Mouse (Mus musculus): ENCODE measurements around the gene Tmem175.
A peak's percentile ranks its signal among the peaks of the same experiment; 100 is the strongest.

Tmem175 gene

GRCm38 (mm10) chr5:108678296-108678854 is 48.8 kb downstream of the Tmem175 start:
- no peak for DNase-seq (ENCODE audit: low spot score)

- DNase-seq (ENCODE audit: low spot score) = no peak
These were observed 50.3 kb downstream of the Tmem175 start for GRCm38 (mm10) chr5:108679909-108680308.

DNA sequence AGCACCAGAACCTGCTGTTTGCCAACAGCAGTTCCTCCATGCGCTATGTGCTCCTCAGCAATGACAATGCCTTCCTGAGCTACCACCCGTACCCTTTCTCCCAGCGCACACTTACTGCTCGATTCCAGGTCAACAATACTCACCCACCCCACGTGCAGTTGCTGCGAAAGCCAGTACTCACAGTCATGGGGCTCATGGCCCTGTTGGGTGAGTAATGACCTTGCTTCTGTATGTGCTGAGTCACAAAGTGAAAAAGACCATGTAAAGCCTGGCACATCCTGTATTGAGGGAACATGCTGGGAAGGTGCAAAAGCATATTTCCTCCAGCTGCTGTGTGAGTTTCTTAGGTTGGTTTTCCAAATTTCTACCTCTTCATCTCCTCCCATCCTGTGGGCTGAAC is 51.3 kb downstream of the Tmem175 start:
- DNase-seq (ENCODE audit: low spot score) = no peak

DNA sequence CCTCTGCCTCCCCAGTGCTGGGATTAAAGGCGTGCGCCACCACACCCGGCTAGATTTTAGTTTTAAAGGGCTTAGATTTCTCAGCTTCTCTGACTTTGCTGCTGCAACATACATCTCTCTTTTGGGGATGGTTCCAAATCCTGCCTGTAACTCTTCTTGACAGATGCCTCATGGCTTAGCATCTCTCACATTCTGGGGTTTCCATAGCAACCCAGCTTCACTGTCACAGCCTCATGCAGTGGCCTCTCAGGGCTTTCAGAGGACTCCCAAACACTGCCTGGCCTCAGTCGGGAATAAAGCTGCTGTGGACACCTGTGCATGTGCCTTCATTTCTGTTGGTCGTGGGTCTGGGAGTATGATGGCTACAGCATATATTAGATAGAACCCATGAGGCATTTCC is 59.5 kb downstream of the Tmem175 start:
- DNase-seq (ENCODE audit: low spot score) = no peak

- DNase-seq (ENCODE audit: low spot score) = no peak
These were observed 61.6 kb downstream of the Tmem175 start for GRCm38 (mm10) chr5:108691152-108691551.

GRCm38 (mm10) chr5:108692271-108692670 is 62.7 kb downstream of the Tmem175 start, which contains the start of gene Fgfrl1:
Fgfrl1 (plus strand) TSS chr5:108692382.
- DNase-seq (ENCODE audit: low spot score) = no peak

- DNase-seq (ENCODE audit: low spot score) = peak; percentile 52
These were observed 64.3 kb downstream of the Tmem175 start for GRCm38 (mm10) chr5:108693872-108694288.

DNA sequence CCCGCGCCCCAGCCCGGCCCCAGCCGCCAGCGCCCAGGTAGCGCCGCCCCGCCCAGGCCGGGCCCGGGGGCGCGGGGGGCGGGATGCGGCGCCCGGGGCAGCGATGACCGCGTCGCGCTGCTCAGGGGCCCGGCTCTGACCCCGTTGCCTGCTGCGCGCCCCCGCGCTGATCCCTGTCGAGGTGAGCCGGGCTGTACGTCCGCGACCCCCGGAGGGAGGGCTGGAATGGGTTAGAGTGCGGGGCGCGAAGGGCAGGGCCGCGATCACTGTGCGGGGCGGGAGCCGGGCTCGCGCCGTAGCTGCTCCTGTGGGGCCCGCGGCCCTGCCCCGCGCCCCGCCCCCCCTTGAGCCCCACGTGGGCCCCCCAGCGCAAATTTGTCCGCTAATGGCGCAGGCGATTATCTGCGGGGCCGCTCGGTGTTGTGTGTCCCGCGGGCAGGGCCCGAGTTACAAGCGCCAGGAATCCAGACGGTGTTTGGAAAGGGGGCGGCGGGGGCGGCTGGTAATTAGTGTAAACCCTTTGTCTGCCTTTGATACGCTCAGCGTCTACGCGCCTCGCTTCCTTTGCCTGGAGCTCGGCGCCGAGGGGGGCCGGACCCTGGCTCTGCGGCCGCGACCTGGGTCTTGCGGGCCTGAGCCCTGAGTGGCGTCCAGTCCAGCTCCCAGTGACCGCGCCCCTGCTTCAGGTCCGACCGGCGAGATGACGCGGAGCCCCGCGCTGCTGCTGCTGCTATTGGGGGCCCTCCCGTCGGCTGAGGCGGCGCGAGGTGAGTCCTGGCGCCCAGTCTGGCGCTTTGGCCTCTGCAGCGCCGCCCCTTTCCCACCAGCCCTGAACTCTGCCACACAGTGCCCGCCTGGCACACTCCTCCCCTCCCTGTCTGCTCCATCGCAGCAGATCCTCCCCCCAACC is 65.0 kb downstream of the Tmem175 start:
- DNase-seq (ENCODE audit: low spot score) = no peak

DNA sequence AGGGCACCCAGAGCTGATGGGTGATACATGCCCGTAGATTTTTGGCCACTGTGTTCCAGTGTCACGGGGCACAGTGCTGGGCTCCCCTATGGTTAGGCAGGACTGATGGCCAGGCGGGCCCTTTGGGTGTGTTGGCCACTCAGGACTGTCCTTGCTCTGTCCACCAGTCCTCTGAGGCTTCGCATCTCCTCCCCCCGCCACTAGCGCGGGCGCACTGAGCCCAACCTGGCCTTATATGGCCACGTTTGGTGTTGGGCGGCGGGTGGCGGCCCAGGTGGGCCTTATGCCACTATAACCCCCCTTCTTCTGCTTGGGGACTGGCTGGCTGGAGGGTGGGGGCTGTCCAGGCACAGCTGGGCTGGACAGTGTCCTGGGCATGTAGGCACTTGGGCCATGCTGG is 66.3 kb downstream of the Tmem175 start:
- DNase-seq (ENCODE audit: low spot score) = no peak

- no peak for DNase-seq (ENCODE audit: low spot score)
These were observed 67.0 kb downstream of the Tmem175 start for GRCm38 (mm10) chr5:108696542-108696941.

DNA sequence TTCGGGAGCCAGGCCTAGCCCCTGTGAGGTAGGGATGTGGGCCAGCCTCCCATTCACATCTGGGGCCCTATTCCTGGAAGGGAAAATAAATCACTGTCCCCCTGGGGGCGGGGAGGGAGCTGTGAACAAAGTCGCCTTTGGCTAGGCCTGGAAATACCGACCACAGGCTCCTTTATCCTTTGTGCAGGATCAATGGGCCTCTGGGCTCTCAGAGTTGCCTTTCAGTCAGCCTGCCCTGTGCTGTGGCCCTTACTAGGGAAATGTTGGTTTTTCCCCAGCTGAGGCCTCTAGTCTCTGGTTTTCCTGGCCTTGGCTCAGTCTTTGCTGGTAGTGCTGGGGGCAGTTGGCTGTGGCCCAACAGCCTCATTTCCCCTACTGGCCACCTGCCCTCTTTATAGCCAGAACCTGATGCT is 67.8 kb downstream of the Tmem175 start:
- DNase-seq (ENCODE audit: low spot score) = no peak
